Mouse (Mus musculus) induced T-regulatory cell, adult 2 months (primary cell): ENCODE data around the gene A630001G21Rik.
A peak's percentile ranks its signal among the peaks of the same experiment; 100 is the strongest.

Experiments
- DNase-seq: peaks from one replicate; pipeline ENCODE4 v3.0.0-alpha.2; 2012; ENCODE audit warnings: low read depth

A630001G21Rik gene

GRCm38 (mm10) chr1:85734511-85734910 is 43.9 kb downstream of the A630001G21Rik start:
- peak; percentile 65 for DNase-seq

GRCm38 (mm10) chr1:85732581-85732980 is 45.9 kb downstream of the A630001G21Rik start:
- DNase-seq: peak; percentile 89

GRCm38 (mm10) chr1:85730471-85730870 is 48.0 kb downstream of the A630001G21Rik start:
- peak; percentile 69 for DNase-seq

- peak; percentile 34 for DNase-seq
These were observed 58.1 kb downstream of the A630001G21Rik start for GRCm38 (mm10) chr1:85720220-85720893.

- no peak for DNase-seq
These were observed 59.4 kb downstream of the A630001G21Rik start for GRCm38 (mm10) chr1:85719049-85719448.

- no peak for DNase-seq
These were observed 61.9 kb downstream of the A630001G21Rik start for GRCm38 (mm10) chr1:85716447-85717027.

- peak; percentile 12 for DNase-seq
These were observed 63.9 kb downstream of the A630001G21Rik start for GRCm38 (mm10) chr1:85714501-85714900.

- no peak for DNase-seq
These were observed 71.7 kb downstream of the A630001G21Rik start for GRCm38 (mm10) chr1:85706754-85707153.

- no peak for DNase-seq
These were observed 72.9 kb downstream of the A630001G21Rik start for GRCm38 (mm10) chr1:85705552-85705951.

GRCm38 (mm10) chr1:85703245-85704186 is 74.9 kb downstream of the A630001G21Rik start:
- peak; percentile 98 for DNase-seq

GRCm38 (mm10) chr1:85702531-85702930 is 75.9 kb downstream of the A630001G21Rik start:
- peak; percentile 48 for DNase-seq

GRCm38 (mm10) chr1:85697721-85698493 is 80.5 kb downstream of the A630001G21Rik start:
- DNase-seq: peak; percentile 64

- no peak for DNase-seq
These were observed 82.8 kb downstream of the A630001G21Rik start for GRCm38 (mm10) chr1:85695646-85696045.

GRCm38 (mm10) chr1:85693280-85693679 is 85.2 kb downstream of the A630001G21Rik start:
- no peak for DNase-seq

- no peak for DNase-seq
These were observed 86.2 kb downstream of the A630001G21Rik start for GRCm38 (mm10) chr1:85692281-85692680.

GRCm38 (mm10) chr1:85690544-85690943 is 87.9 kb downstream of the A630001G21Rik start:
- DNase-seq: no peak

- peak; percentile 88 for DNase-seq
These were observed 91.1 kb downstream of the A630001G21Rik start for GRCm38 (mm10) chr1:85687346-85687745.

- DNase-seq: peak; percentile 81
These were observed 91.8 kb downstream of the A630001G21Rik start for GRCm38 (mm10) chr1:85686666-85687065.

- no peak for DNase-seq
These were observed 98.2 kb downstream of the A630001G21Rik start for GRCm38 (mm10) chr1:85680226-85680625.
